Mouse (Mus musculus): ENCODE results near the gene Tpgs1. TPM values are rescaled to one million over a fixed set of nuclear protein-coding genes. Genes with fewer than 3 reads are reported as not detected.

Gene Tpgs1
- polyA plus RNA-seq (2015; fragmentation: Nextera tagmentation; extraction: Ambion mirVana) = 80.8 and 84.1 TPM in 2 replicates

GRCm38 (mm10) chr10:79668771-79669575 is at the start of gene Tpgs1:
Tpgs1 (plus strand) TSS chr10:79669369.
- H3K9me3 ChIP-seq = no peaks in the 10 kb centered on the region
- H3K27ac ChIP-seq = peak within 1 kb of the TSS; percentile 98
- WGBS = under 1% methylated on average over 45 of the region's 45 CpGs
- H3K9ac ChIP-seq (replicated peaks) = peak within 1 kb of the TSS; percentile 95
- H3K4me1 ChIP-seq (replicated peaks) = peaks cover 28% of the 10 kb centered on the region
- peak within 1 kb of the TSS; percentile 95 for H3K4me3 ChIP-seq (replicated peaks)
- ATAC-seq = peak; percentile 83
- H3K27me3 ChIP-seq = no peaks in the 10 kb centered on the region
- peak within 1 kb of the TSS; percentile 86 for H3K4me2 ChIP-seq (replicated peaks)
- peaks cover 16% of the 10 kb centered on the region for H3K36me3 ChIP-seq

GRCm38 (mm10) chr10:79623950-79624349 is 45.2 kb upstream of the Tpgs1 start:
- Histone ChIP-seq H3K4me3 (replicated peaks) (no peak overlapping the region), H3K27ac (no peak overlapping the region), H3K27me3 (no peaks in the 10 kb centered on the region), H3K4me2 (replicated peaks) (no peak overlapping the region), H3K4me1 (replicated peaks) (no peaks in the 10 kb centered on the region), H3K9me3 (no peaks in the 10 kb centered on the region), H3K36me3 (peaks cover 22% of the 10 kb centered on the region; the same call in 1 of the 2 replicates), H3K9ac (replicated peaks) (no peak overlapping the region; the same call in 1 of the 2 replicates)
- WGBS = 63% methylated on average over 12 of the region's 12 CpGs
- no peak for ATAC-seq

- 84% methylated on average over 9 of the region's 9 CpGs for whole genome bisulfite sequencing
Observed at GRCm38 (mm10) chr10:79625398-79625797, 43.8 kb upstream of the Tpgs1 start.

GRCm38 (mm10) chr10:79626156-79626555 is 43.0 kb upstream of the Tpgs1 start:
- Histone ChIP-seq H3K4me3 (replicated peaks) (no peak overlapping the region), H3K4me2 (replicated peaks) (no peak overlapping the region), H3K27ac (no peak overlapping the region), H3K4me1 (replicated peaks) (no peaks in the 10 kb centered on the region), H3K9ac (replicated peaks) (0 out of 2 replicates have a peak overlapping the region, but pooled peaks have one; percentile 10), H3K9me3 (no peaks in the 10 kb centered on the region), H3K27me3 (no peaks in the 10 kb centered on the region), H3K36me3 (peaks cover 16% of the 10 kb centered on the region; the same call in 1 of the 2 replicates)
- ATAC-seq = no peak
- 95% methylated on average over 10 of the region's 10 CpGs for WGBS

More at GRCm38 (mm10) chr10:79625398-79625797, 43.8 kb upstream of the Tpgs1 start:
- Histone ChIP-seq H3K36me3 (peaks cover 18% of the 10 kb centered on the region; the same call in 1 of the 2 replicates), H3K27me3 (no peaks in the 10 kb centered on the region), H3K4me1 (replicated peaks) (no peaks in the 10 kb centered on the region), H3K27ac (no peak overlapping the region), H3K4me3 (replicated peaks) (no peak overlapping the region), H3K4me2 (replicated peaks) (no peak overlapping the region), H3K9me3 (no peaks in the 10 kb centered on the region), H3K9ac (replicated peaks) (no peak overlapping the region)
- no peak for ATAC-seq

GRCm38 (mm10) chr10:79628377-79628776 is 40.8 kb upstream of the Tpgs1 start:
- H3K9ac ChIP-seq (replicated peaks) = no peak overlapping the region
- peaks cover 16% of the 10 kb centered on the region; the same call in 1 of the 2 replicates for H3K36me3 ChIP-seq
- H3K4me3 ChIP-seq (replicated peaks) = no peak overlapping the region
- no peak overlapping the region for H3K27ac ChIP-seq
- no peaks in the 10 kb centered on the region for H3K9me3 ChIP-seq
- ATAC-seq = no peak
- H3K4me1 ChIP-seq (replicated peaks) = no peaks in the 10 kb centered on the region
- 81% methylated on average over 5 of the region's 5 CpGs for WGBS
- H3K4me2 ChIP-seq (replicated peaks) = no peak overlapping the region
- H3K27me3 ChIP-seq = no peaks in the 10 kb centered on the region

GRCm38 (mm10) chr10:79631432-79631831 is 37.7 kb upstream of the Tpgs1 start:
- WGBS = 76% methylated on average over 4 of the region's 4 CpGs
- H3K4me1 ChIP-seq (replicated peaks) = peaks cover 5% of the 10 kb centered on the region; the same call in 1 of the 2 replicates
- H3K36me3 ChIP-seq = peaks cover 9% of the 10 kb centered on the region; the same call in 1 of the 2 replicates
- H3K9me3 ChIP-seq = no peaks in the 10 kb centered on the region
- ATAC-seq = no peak
- H3K4me3 ChIP-seq (replicated peaks) = no peak overlapping the region
- no peak overlapping the region for H3K27ac ChIP-seq
- no peaks in the 10 kb centered on the region for H3K27me3 ChIP-seq
- no peak overlapping the region for H3K9ac ChIP-seq (replicated peaks)
- no peak overlapping the region for H3K4me2 ChIP-seq (replicated peaks)

- Histone ChIP-seq H3K4me3 (replicated peaks) (no peak overlapping the region), H3K9ac (replicated peaks) (no peak overlapping the region), H3K9me3 (no peaks in the 10 kb centered on the region), H3K27me3 (peaks cover 14% of the 10 kb centered on the region), H3K4me2 (replicated peaks) (no peak overlapping the region), H3K36me3 (0 out of 2 replicates have a peak, but pooled peaks cover 3% of the 10 kb centered on the region), H3K27ac (no peak overlapping the region), H3K4me1 (replicated peaks) (peaks cover 13% of the 10 kb centered on the region)
- 88% methylated on average over 17 of the region's 17 CpGs for WGBS
- no peak for ATAC-seq
Observed at GRCm38 (mm10) chr10:79633006-79633777, 36.0 kb upstream of the Tpgs1 start.

- Histone ChIP-seq H3K9ac (replicated peaks) (peak overlapping the region; percentile 87), H3K9me3 (no peaks in the 10 kb centered on the region), H3K4me3 (replicated peaks) (peak overlapping the region; percentile 75)
Observed at GRCm38 (mm10) chr10:79636287-79636686, 32.9 kb upstream of the Tpgs1 start.

GRCm38 (mm10) chr10:79637128-79638110 is 31.8 kb upstream of the Tpgs1 start, which contains the start of gene Shc2:
Shc2 (minus strand) TSS chr10:79637918.
- Histone ChIP-seq H3K27ac (peak within 1 kb of the TSS; percentile 92), H3K4me1 (replicated peaks) (peaks cover 23% of the 10 kb centered on the region), H3K27me3 (peaks cover 36% of the 10 kb centered on the region), H3K4me3 (replicated peaks) (peak within 1 kb of the TSS; percentile 75), H3K9me3 (no peaks in the 10 kb centered on the region), H3K36me3 (no peaks in the 10 kb centered on the region), H3K9ac (replicated peaks) (peak within 1 kb of the TSS; percentile 87), H3K4me2 (replicated peaks) (peak within 1 kb of the TSS; percentile 66)
- WGBS = under 1% methylated on average over 76 of the region's 116 CpGs
- ATAC-seq = peak; percentile 89

More at GRCm38 (mm10) chr10:79636287-79636686, 32.9 kb upstream of the Tpgs1 start:
- WGBS = 76% methylated on average over 8 of the region's 8 CpGs
- Histone ChIP-seq H3K27ac (peak overlapping the region; percentile 92), H3K36me3 (no peaks in the 10 kb centered on the region), H3K4me1 (replicated peaks) (peaks cover 23% of the 10 kb centered on the region), H3K27me3 (peaks cover 36% of the 10 kb centered on the region), H3K4me2 (replicated peaks) (peak overlapping the region; percentile 66)
- ATAC-seq = peak; percentile 2; the same call in 1 of the 2 replicates

GRCm38 (mm10) chr10:79638486-79639204 is 30.5 kb upstream of the Tpgs1 start:
- ATAC-seq = peak; percentile 24; the same call in 1 of the 2 replicates
- 4% methylated on average over 23 of the region's 23 CpGs for WGBS
- peak overlapping the region; percentile 75 for H3K4me3 ChIP-seq (replicated peaks)

More at GRCm38 (mm10) chr10:79638486-79639204, 30.5 kb upstream of the Tpgs1 start:
- Histone ChIP-seq H3K4me2 (replicated peaks) (peak overlapping the region; percentile 66), H3K4me1 (replicated peaks) (peaks cover 23% of the 10 kb centered on the region), H3K9ac (replicated peaks) (peak overlapping the region; percentile 87), H3K9me3 (no peaks in the 10 kb centered on the region), H3K27ac (peak overlapping the region; percentile 42; the same call in 1 of the 2 replicates), H3K27me3 (peaks cover 36% of the 10 kb centered on the region), H3K36me3 (no peaks in the 10 kb centered on the region)

All from midbrain, embryonic 13.5 days (tissue).